Mouse (Mus musculus): ENCODE data around the gene Aebp2.

Aebp2 gene

GRCm38 (mm10) chr6:140705132-140705531 is 82.7 kb downstream of the Aebp2 start:
- DNase-seq = no peak

GRCm38 (mm10) chr6:140706056-140706455 is 83.6 kb downstream of the Aebp2 start:
- DNase-seq = no peak

GRCm38 (mm10) chr6:140708059-140708458 is 85.6 kb downstream of the Aebp2 start:
- no peak for DNase-seq

GRCm38 (mm10) chr6:140709415-140710107 is 87.1 kb downstream of the Aebp2 start:
- peak; percentile 44 for DNase-seq

GRCm38 (mm10) chr6:140712754-140713153 is 90.3 kb downstream of the Aebp2 start:
- peak; percentile 85 for DNase-seq

GRCm38 (mm10) chr6:140714905-140715365 is 92.5 kb downstream of the Aebp2 start:
- peak; percentile 87 for DNase-seq

- DNase-seq = no peak
Observed at GRCm38 (mm10) chr6:140722058-140722457, 99.6 kb downstream of the Aebp2 start.

All from kidney, postnatal 10 days (tissue).